Mouse (Mus musculus) ES-E14 (cell line): ENCODE results near the gene Rom1.

ENCODE experiments used
- CHD2 ChIP-seq: IDR thresholded peaks from 2 replicates; pipeline ENCODE4 v1.6.1; 2014; ENCODE audit warnings: mild to moderate bottlenecking, low read depth, low read length, inconsistent platforms
- HCFC1 ChIP-seq: IDR thresholded peaks from 2 replicates; pipeline ENCODE4 v1.6.1; 2012; ENCODE audit warnings: low read length, inconsistent platforms, borderline replicate concordance; ENCODE audit not compliant: insufficient read depth
- MAFK ChIP-seq: IDR thresholded peaks from 2 replicates; pipeline ENCODE4 v1.6.1; 2014; ENCODE audit warnings: mild to moderate bottlenecking, low read depth, low read length, inconsistent platforms; ENCODE audit not compliant: insufficient read depth
- ZC3H11A ChIP-seq: IDR thresholded peaks from 2 replicates; pipeline ENCODE4 v1.6.1; 2012; ENCODE audit warnings: low read depth, mild to moderate bottlenecking, inconsistent platforms, low read length, borderline replicate concordance
- ZNF384 ChIP-seq: IDR thresholded peaks from 2 replicates; pipeline ENCODE4 v1.6.1; 2012; ENCODE audit warnings: low read depth, low read length, inconsistent platforms

DNA sequence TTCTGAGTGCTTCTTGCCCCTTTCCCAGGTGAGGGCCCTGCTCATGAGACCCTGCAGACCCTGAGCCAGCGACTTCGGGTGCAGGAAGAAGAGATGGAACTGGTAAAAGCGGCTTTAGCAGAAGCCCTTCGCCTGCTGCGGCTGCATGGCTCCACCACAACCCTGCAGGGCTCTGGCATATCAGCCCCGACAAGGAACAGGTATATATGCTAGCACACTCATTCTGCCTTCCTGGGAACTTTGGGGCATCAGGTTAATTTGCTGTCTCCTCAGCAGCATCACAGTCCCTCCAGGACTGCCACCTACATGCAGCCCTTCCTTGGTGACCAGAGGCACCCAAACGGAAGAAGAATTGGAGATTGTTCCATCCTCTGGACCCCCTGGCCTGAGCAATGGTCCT, 1.6 kb upstream of the Rom1 start:
- no peak for TF ChIP-seq ZNF384
- no peak for TF ChIP-seq ZC3H11A
- no peak for TF ChIP-seq CHD2
- TF ChIP-seq MAFK, result no peak
- TF ChIP-seq HCFC1, result no peak
